Mouse (Mus musculus): ENCODE results near the gene Fosl2. TPM values are rescaled to one million over a fixed set of nuclear protein-coding genes. Genes with fewer than 3 reads are reported as not detected.

Fosl2 gene
- polyA plus RNA-seq, 1 experiment from 2014 or later, result 2.8 TPM

DNA sequence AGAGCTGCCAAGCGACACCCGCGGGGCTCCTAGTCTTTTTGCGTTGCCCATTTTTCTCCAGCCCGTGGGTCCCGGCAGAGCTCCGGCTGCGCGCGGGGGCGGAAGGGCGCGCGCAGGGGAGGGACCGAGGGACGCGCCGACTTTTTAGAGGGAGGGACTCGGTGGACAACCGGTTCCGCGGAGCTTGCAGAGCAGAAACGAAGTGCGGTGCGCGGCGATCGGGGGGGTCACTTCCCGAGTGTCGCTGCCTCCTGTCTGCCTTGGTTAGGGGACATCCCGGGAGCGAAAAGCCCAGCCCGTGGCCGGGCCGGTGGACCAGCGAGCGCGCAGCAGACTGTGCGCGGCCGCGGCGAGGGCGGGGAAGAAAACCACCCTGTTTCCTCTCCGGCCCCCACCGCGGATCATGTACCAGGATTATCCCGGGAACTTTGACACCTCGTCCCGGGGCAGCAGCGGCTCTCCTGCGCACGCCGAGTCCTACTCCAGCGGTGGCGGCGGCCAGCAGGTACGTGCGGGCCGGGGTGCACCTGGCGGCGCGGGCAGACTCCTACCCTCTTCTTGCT, 781 bp downstream of the Fosl2 start:
- Histone ChIP-seq H3K4me3 (peak overlapping the region; percentile 65), H3K4me1 (peaks cover 31% of the 10 kb centered on the region), H3K9ac (replicated peaks) (peak overlapping the region; percentile 69), H3K36me3 (no peaks in the 10 kb centered on the region), H3K27ac (replicated peaks) (peak overlapping the region; percentile 90), H3K4me2 (replicated peaks) (peak overlapping the region; percentile 84), H3K27me3 (peaks cover 40% of the 10 kb centered on the region; the same call in 1 of the 2 replicates), H3K9me3 (no peaks in the 10 kb centered on the region)
- under 1% methylated on average over 61 of the region's 63 CpGs for WGBS
- no peak for ATAC-seq (replicated peaks)

DNA sequence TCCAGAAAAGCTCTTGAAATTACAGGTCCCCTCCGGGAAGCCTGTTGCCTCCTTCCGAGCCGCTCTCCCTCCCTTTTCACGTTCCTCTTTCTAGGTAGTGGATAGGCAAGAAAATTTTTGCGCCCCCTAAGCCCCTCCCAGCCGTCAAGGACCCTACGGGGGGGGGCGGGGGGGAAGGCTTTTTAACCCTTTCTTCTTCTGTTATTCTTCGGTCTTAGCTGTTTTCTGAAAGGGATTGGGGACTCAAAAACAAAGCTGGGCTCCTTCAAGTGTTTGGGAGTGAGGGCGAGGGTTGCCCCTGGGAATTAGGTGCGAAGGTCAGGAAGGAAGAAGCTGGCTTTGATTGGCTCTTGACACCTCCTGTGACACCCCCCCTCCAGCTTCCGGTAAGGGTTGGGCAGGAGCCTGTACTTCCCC, 1.5 kb downstream of the Fosl2 start:
- Histone ChIP-seq H3K9ac (replicated peaks) (peak overlapping the region; percentile 69; the same call in 1 of the 2 replicates), H3K4me1 (peaks cover 31% of the 10 kb centered on the region), H3K4me2 (replicated peaks) (peak overlapping the region; percentile 84), H3K27me3 (peaks cover 33% of the 10 kb centered on the region; the same call in 1 of the 2 replicates), H3K27ac (replicated peaks) (no peak overlapping the region), H3K36me3 (no peaks in the 10 kb centered on the region), H3K9me3 (no peaks in the 10 kb centered on the region), H3K4me3 (peak overlapping the region; percentile 65)
- no peak for ATAC-seq (replicated peaks)
- WGBS, result 2% methylated on average over 12 of the region's 12 CpGs

DNA sequence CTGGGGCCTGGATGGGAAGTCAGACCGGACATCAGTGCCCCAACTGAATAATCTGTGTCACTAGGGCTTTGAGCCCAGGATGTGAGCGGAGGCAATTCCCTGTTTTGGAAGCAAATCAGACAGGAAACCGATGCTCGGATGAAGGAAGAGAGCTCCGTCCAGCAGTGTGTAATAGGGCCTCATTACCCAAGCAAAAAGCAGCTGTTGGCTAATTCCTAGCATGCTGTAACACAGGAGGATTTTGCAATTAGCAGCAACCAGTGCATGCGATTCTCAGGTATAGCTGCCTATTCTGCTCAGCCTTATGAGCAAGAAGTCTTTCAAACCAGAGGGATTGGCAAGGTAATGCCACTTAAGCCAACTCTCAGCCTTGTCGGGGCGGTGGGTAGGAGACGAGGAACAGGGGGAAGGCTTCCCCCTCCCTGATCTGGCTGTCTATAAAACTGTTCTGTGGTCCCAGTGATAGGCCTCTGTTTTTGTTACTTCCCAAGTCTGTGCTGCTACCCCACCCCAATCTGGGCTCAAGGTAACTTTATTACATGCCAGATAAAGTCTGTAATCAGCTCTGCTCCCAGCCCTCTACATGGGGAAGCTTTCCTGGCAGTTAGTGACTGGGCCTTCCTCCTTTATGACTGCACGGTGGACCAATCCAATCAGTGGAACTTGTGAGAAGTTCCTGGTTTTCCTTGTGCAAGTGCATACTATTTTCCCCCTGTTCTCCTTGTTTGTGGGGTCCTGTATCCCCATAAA, 3.0 kb downstream of the Fosl2 start:
- peaks cover 27% of the 10 kb centered on the region; the same call in 1 of the 2 replicates for H3K27me3 ChIP-seq
- H3K4me3 ChIP-seq, result peak overlapping the region; percentile 65

DNA sequence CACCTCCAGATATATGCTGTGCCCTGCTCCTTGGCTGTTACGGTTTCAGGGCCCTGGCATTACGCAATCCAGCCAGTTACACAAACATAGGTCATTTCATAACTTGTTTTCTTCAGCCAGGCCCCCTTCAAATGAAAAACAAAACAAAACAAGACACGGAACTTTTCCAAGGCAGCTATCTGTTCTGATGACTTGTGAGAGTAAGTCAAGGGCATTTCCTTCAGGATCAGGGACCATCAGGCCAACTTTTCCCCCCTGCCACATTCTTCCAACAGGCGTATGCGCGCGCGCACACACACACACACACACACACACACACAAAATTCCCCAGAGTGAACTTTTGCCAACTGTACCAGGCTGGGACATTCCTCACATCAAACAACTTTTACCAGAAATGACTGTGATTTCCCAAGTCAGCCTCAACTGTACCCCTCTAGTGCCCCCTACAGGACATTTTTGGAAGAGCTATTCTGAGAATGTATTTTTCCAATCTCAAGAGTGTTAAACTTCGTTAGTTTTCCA, 4.0 kb downstream of the Fosl2 start:
- WGBS, result 47% methylated on average over 9 of the region's 9 CpGs
- no peak for ATAC-seq (replicated peaks)
- Histone ChIP-seq H3K27ac (replicated peaks) (no peak overlapping the region), H3K27me3 (peaks cover 20% of the 10 kb centered on the region; the same call in 1 of the 2 replicates), H3K9me3 (no peaks in the 10 kb centered on the region), H3K36me3 (no peaks in the 10 kb centered on the region), H3K4me3 (no peak overlapping the region), H3K4me2 (replicated peaks) (no peak overlapping the region), H3K4me1 (peaks cover 22% of the 10 kb centered on the region), H3K9ac (replicated peaks) (no peak overlapping the region)

More for the DNA sequence above, 3.0 kb downstream of the Fosl2 start:
- Histone ChIP-seq H3K36me3 (no peaks in the 10 kb centered on the region), H3K27ac (replicated peaks) (no peak overlapping the region), H3K9me3 (no peaks in the 10 kb centered on the region), H3K4me2 (replicated peaks) (peak overlapping the region; percentile 84), H3K9ac (replicated peaks) (no peak overlapping the region), H3K4me1 (peaks cover 32% of the 10 kb centered on the region)
- no peak for ATAC-seq (replicated peaks)
- 59% methylated on average over 10 of the region's 10 CpGs for whole genome bisulfite sequencing

DNA sequence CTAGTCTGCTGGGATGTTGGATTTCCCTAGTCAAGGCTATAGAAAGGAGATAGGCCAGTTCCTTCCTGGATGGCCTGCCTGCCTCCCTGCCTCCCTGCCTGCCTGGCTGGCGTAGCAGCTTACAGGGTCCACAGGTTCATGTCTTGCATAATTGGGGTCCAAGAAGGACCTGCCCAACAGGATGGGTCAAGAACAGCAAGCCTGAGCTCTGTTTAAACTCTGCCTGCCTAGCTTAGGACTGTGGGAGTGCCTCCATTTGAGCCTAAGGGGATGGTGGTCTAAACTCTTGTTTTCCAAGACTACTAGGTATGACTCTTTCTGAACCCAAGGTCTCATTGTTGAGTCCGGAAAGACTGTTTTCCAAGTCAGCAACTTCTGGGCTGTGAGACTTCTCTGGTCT, 6.3 kb downstream of the Fosl2 start:
- 91% methylated on average over 2 of the region's 2 CpGs for WGBS
- no peaks in the 10 kb centered on the region for H3K9me3 ChIP-seq
- H3K36me3 ChIP-seq, result no peaks in the 10 kb centered on the region
- H3K27me3 ChIP-seq, result peaks cover 10% of the 10 kb centered on the region; the same call in 1 of the 2 replicates
- H3K4me3 ChIP-seq, result no peak overlapping the region
- H3K27ac ChIP-seq (replicated peaks), result no peak overlapping the region
- no peak for ATAC-seq (replicated peaks)
- no peak overlapping the region for H3K9ac ChIP-seq (replicated peaks)
- no peak overlapping the region for H3K4me2 ChIP-seq (replicated peaks)
- H3K4me1 ChIP-seq, result peaks cover 15% of the 10 kb centered on the region

DNA sequence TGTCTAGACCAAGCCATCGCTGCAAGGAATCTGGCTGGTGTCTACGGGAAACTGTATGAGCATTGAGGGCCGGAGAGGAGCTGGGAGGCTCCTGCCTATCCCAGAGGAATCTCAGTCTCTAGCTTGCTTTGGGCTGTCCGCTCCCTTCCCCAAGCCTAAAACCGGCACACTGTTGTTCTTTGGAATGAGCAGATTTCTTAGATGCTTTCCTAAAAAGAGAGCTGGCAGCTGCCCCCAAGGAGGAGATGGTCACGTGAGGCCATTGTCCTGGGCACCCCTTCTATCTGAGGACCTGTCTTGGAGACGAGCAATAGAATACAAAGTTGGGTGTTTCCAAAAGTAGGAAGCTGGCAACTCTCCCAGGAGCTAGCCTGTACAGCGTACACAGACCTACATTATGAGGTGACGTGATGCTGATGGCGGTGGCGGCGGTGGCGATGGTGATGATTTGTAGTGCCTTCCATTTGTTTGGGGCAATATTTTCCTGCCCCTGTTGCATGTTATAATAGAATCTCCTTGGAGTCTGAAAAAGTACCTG, 7.9 kb downstream of the Fosl2 start:
- H3K9me3 ChIP-seq, result no peaks in the 10 kb centered on the region
- H3K4me3 ChIP-seq, result no peak overlapping the region
- H3K4me1 ChIP-seq, result peaks cover 10% of the 10 kb centered on the region; the same call in 1 of the 2 replicates
- no peak overlapping the region for H3K4me2 ChIP-seq (replicated peaks)
- WGBS, result 56% methylated on average over 13 of the region's 13 CpGs
- no peaks in the 10 kb centered on the region for H3K36me3 ChIP-seq
- no peak overlapping the region for H3K27ac ChIP-seq (replicated peaks)
- no peaks in the 10 kb centered on the region for H3K27me3 ChIP-seq
- H3K9ac ChIP-seq (replicated peaks), result no peak overlapping the region
- ATAC-seq (replicated peaks), result no peak

DNA sequence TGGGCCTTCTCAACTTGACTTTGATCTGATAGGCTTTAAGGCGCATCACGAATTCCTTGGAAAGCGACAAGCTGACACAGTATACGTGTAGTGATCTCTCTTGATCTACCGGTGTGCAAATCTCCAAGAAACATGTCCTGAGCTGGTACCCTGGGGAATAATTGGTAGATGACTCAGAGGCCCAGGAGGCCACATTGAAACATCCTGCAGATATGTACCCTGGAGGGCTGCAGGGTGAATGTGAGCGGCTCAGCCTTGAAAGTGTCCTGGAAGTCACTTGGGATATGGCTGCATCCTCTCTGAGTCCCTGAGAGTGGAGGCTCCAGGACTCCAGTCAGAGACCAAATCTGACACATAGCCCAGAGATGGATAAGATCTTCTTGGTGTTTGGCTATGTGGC, 10.7 kb downstream of the Fosl2 start:
- H3K36me3 ChIP-seq, result no peaks in the 10 kb centered on the region
- H3K27ac ChIP-seq (replicated peaks), result no peak overlapping the region
- H3K27me3 ChIP-seq, result no peaks in the 10 kb centered on the region
- H3K9ac ChIP-seq (replicated peaks), result no peak overlapping the region
- 93% methylated on average over 6 of the region's 6 CpGs for WGBS
- no peak overlapping the region for H3K4me3 ChIP-seq
- H3K4me2 ChIP-seq (replicated peaks), result no peak overlapping the region
- no peak for ATAC-seq (replicated peaks)
- peaks cover 10% of the 10 kb centered on the region; the same call in 1 of the 2 replicates for H3K4me1 ChIP-seq
- H3K9me3 ChIP-seq, result no peaks in the 10 kb centered on the region

DNA sequence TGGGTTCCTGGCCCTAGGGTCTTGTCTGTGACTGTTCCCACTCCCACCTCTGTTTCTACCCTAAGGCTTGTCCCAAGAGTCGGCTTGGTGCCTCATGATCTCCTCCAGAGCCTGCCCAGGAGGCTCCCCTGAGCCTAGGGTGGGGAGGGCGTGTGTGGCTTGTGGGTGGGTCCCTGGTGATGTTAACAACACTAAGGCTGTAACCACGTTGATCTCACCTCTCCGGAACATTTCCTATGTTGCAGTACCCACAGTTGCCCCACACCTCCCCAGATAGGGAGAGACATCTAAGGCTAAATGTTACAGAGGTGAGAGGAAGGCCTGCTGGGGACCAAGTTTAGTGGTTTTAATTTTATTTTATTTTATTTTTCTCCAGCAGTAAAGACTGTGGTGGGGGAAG, 13.0 kb downstream of the Fosl2 start:
- Histone ChIP-seq H3K36me3 (no peaks in the 10 kb centered on the region), H3K9me3 (no peaks in the 10 kb centered on the region), H3K27me3 (no peaks in the 10 kb centered on the region), H3K4me1 (0 out of 2 replicates have a peak, but pooled peaks cover under 1% of the 10 kb centered on the region), H3K4me2 (replicated peaks) (no peak overlapping the region), H3K27ac (replicated peaks) (no peak overlapping the region), H3K9ac (replicated peaks) (no peak overlapping the region), H3K4me3 (no peak overlapping the region)
- ATAC-seq (replicated peaks), result no peak
- 76% methylated on average over 4 of the region's 4 CpGs for WGBS

DNA sequence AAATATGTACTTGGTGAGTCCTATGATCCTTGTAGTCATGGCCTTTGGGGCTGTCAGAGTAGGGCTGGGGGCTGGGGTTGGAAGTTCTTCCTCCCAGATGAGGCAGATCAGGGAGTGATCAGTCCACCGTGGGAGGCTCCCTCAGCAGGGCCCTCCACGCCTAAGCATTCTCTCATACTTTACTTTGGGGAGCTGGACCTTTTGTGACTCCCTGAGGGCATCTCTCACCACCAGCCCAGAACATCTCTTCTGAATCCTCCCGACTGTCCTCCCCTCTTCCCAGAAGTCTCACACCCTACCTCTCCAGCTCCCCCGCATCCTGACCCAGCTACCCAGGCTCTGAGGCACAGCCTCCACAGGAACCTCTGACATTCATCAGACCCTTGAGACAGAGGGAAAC, 15.6 kb downstream of the Fosl2 start:
- Histone ChIP-seq H3K4me1 (no peaks in the 10 kb centered on the region), H3K9me3 (no peaks in the 10 kb centered on the region), H3K36me3 (no peaks in the 10 kb centered on the region), H3K27ac (replicated peaks) (no peak overlapping the region), H3K4me2 (replicated peaks) (no peak overlapping the region), H3K27me3 (no peaks in the 10 kb centered on the region), H3K9ac (replicated peaks) (no peak overlapping the region), H3K4me3 (no peak overlapping the region)
- no peak for ATAC-seq (replicated peaks)
- 54% methylated on average over 4 of the region's 4 CpGs for whole genome bisulfite sequencing

DNA sequence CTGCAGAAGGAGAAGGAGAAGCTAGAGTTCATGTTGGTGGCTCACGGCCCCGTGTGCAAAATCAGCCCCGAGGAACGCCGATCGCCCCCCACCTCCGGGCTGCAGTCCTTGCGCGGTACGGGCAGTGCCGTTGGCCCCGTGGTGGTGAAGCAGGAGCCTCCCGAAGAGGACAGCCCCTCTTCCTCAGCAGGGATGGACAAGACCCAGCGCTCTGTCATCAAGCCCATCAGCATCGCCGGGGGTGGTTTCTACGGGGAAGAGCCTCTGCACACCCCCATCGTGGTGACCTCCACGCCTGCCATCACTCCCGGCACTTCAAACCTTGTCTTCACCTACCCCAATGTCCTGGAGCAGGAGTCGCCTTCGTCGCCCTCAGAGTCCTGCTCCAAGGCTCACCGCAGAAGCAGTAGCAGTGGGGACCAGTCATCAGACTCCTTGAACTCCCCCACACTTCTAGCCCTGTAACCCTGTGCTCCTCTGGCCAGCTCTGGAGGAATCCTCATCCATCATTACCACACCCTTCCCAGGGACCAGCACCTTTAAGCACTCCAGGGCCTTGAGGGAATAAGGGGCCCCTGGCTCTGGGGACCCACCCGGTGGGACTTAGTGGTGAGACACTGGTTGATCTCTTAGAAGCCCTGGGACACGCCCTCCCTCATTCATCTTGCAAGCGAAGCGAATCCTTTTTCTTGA, 17.3 kb downstream of the Fosl2 start:
- ATAC-seq (replicated peaks), result no peak
- H3K27ac ChIP-seq (replicated peaks), result no peak overlapping the region
- peak overlapping the region; percentile 12; the same call in 1 of the 2 replicates for H3K4me2 ChIP-seq (replicated peaks)
- 74% methylated on average over 28 of the region's 28 CpGs for WGBS
- no peak overlapping the region for H3K4me3 ChIP-seq
- H3K27me3 ChIP-seq, result no peaks in the 10 kb centered on the region
- no peak overlapping the region for H3K9ac ChIP-seq (replicated peaks)
- no peaks in the 10 kb centered on the region for H3K9me3 ChIP-seq
- no peaks in the 10 kb centered on the region for H3K36me3 ChIP-seq
- H3K4me1 ChIP-seq, result no peaks in the 10 kb centered on the region

DNA sequence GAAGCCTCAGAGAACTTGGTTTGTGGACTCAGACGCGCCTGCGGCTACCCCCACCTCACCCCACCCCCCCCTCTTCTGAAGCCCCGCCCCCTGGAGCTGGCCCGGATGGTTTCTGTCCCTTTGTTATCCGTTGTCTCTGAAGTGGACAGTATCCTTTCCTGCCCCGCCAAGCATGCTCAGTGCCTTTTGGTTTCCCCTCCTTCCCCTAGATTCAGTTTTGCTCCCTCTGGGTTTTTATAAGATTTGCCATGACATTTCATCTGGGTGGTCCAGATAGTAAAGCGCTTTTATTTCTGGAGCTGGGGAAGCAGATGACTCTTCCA, 17.8 kb downstream of the Fosl2 start:
- WGBS, result 16% methylated on average over 8 of the region's 8 CpGs
- Histone ChIP-seq H3K9me3 (no peaks in the 10 kb centered on the region), H3K4me3 (no peak overlapping the region), H3K36me3 (no peaks in the 10 kb centered on the region), H3K27ac (replicated peaks) (no peak overlapping the region), H3K4me1 (no peaks in the 10 kb centered on the region), H3K4me2 (replicated peaks) (peak overlapping the region; percentile 12; the same call in 1 of the 2 replicates), H3K27me3 (no peaks in the 10 kb centered on the region), H3K9ac (replicated peaks) (no peak overlapping the region)
- no peak for ATAC-seq (replicated peaks)

Measured in forebrain, embryonic 15.5 days (tissue).